Mouse (Mus musculus) thymus, adult 2 months (tissue): ENCODE results near the gene Ncstn. TPM values are rescaled to one million over a fixed set of nuclear protein-coding genes. Genes with fewer than 3 reads are reported as not detected.

Experiments used
- DNase-seq: peaks from one replicate; pipeline ENCODE4 v3.0.0; 2021
- H3K27ac ChIP-seq: fragments of 200-500 bp; 2 replicates; pipeline ENCODE4 v1.5.1; 2012; ENCODE audit warnings: low read length, control low read depth; ENCODE audit not compliant: control insufficient read depth, insufficient read depth
- H3K27me3 ChIP-seq: fragments of 200-500 bp; 2 replicates; pipeline ENCODE4 v1.6.1; 2012; ENCODE audit warnings: mild to moderate bottlenecking, low read length, moderate library complexity, mixed read lengths; ENCODE audit not compliant: control insufficient read depth, insufficient read depth
- H3K36me3 ChIP-seq: fragments of 200-500 bp; 2 replicates; pipeline ENCODE4 v1.6.1; 2012; ENCODE audit warnings: mild to moderate bottlenecking, low read length, moderate library complexity; ENCODE audit not compliant: control insufficient read depth, insufficient read depth
- H3K4me1 ChIP-seq: fragments of 200-500 bp; replicated peaks from 2 replicates; pipeline ENCODE4 v1.6.1; 2012; ENCODE audit warnings: low read length; ENCODE audit not compliant: control insufficient read depth, insufficient read depth
- H3K4me3 ChIP-seq: fragments of 200-500 bp; 2 replicates; pipeline ENCODE4 v1.5.1; 2012; ENCODE audit warnings: mild to moderate bottlenecking, low read length, control low read depth, moderate library complexity; ENCODE audit not compliant: control insufficient read depth, insufficient read depth
- CTCF ChIP-seq: fragments of 200-500 bp; IDR thresholded peaks from 2 replicates; pipeline ENCODE4 v1.5.1; 2012; ENCODE audit warnings: mild to moderate bottlenecking, control low read depth, low read length, moderate library complexity, borderline replicate concordance; ENCODE audit not compliant: control insufficient read depth, poor library complexity, insufficient read depth; ENCODE audit errors: extremely low read depth
- POLR2A ChIP-seq: fragments of 200-500 bp; IDR thresholded peaks from 2 replicates; pipeline ENCODE4 v1.6.1; 2012; ENCODE audit warnings: mild to moderate bottlenecking, low read length, control low read depth, moderate library complexity; ENCODE audit not compliant: control insufficient read depth, poor library complexity, insufficient read depth; ENCODE audit errors: extremely low read depth
- WGBS: fragments of 180-500 bp; shearing (Covaris S2); methylation state at CpG from one replicate; pipeline ENCODE4 v1.1.7; 2018; 5-methylcytosine and 5-hydroxymethylcytosine counted together
- polyA plus RNA-seq: library from polyadenylated mRNA; depleted of rRNA; stranded (reverse); fragments of >200 nt; gene quantifications from 2 replicates; pipeline ENCODE4 v1.2.3, GENCODE M21; 2012

Ncstn gene
- polyA plus RNA-seq, 1 experiment: 130 TPM

DNA sequence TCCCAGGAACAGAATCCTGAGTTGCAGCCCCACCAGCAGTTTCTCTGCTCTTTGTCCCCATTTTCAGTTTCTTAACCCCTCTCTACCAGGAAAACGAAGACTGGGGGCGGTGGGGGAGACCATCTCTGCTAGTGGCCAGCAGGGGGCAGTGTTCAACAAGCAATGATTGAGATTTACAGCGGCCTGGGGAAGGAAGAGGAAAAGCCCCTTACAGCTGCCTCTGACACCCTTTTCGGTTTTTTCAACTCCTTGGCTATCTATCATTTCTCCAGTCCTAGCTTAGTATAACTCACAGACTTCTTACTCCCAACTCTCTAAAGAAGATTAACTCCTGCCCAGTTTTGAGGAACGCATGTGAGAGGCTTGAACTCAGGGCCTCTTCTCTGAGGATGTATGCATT, 35.7 kb downstream of the Ncstn start:
- 19% methylated on average over 5 of the region's 5 CpGs for WGBS
- TF ChIP-seq POLR2A (no peak), CTCF (peak; percentile 72; the same call in 1 of the 2 replicates)
- no peak overlapping the region for H3K4me3 ChIP-seq
- DNase-seq: peak; percentile 75
- no peaks in the 10 kb centered on the region for H3K36me3 ChIP-seq
- H3K27ac ChIP-seq: no peak overlapping the region
- H3K27me3 ChIP-seq: no peaks in the 10 kb centered on the region
- H3K4me1 ChIP-seq: no peaks in the 10 kb centered on the region

- H3K4me3 ChIP-seq: no peak overlapping the region
- no peaks in the 10 kb centered on the region for H3K4me1 ChIP-seq
- no peak for DNase-seq
- no peaks in the 10 kb centered on the region for H3K27me3 ChIP-seq
- 76% methylated on average over 8 of the region's 8 CpGs for WGBS
- H3K36me3 ChIP-seq: no peaks in the 10 kb centered on the region
- TF ChIP-seq POLR2A: no peak
- TF ChIP-seq CTCF: no peak
- H3K27ac ChIP-seq: no peak overlapping the region
These were observed 36.2 kb downstream of the Ncstn start for GRCm38 (mm10) chr1:172046410-172046809.

- H3K27me3 ChIP-seq: no peaks in the 10 kb centered on the region
- peaks cover 17% of the 10 kb centered on the region for H3K4me1 ChIP-seq
- H3K4me3 ChIP-seq: no peak overlapping the region
- no peaks in the 10 kb centered on the region for H3K36me3 ChIP-seq
- TF ChIP-seq POLR2A (no peak), CTCF (no peak)
- no peak overlapping the region for H3K27ac ChIP-seq
- no peak for DNase-seq
- 96% methylated on average over 2 of the region's 2 CpGs for WGBS
These were observed 52.7 kb downstream of the Ncstn start for GRCm38 (mm10) chr1:172029914-172030313.

- Histone ChIP-seq H3K27me3 (no peaks in the 10 kb centered on the region), H3K27ac (peak within 1 kb of the TSS; percentile 19; the same call in 1 of the 2 replicates), H3K4me3 (peak within 1 kb of the TSS; percentile 77), H3K36me3 (no peaks in the 10 kb centered on the region), H3K4me1 (peaks cover 17% of the 10 kb centered on the region)
- no peak for DNase-seq
- TF ChIP-seq CTCF (no peak), POLR2A (no peak)
- 96% methylated on average over 21 of the region's 21 CpGs for WGBS
These were observed 54.0 kb downstream of the Ncstn start, which contains the start of gene Vangl2 for GRCm38 (mm10) chr1:172028394-172029275. Gene Vangl2, minus strand, starts transcription at chr1:172028444.

DNA sequence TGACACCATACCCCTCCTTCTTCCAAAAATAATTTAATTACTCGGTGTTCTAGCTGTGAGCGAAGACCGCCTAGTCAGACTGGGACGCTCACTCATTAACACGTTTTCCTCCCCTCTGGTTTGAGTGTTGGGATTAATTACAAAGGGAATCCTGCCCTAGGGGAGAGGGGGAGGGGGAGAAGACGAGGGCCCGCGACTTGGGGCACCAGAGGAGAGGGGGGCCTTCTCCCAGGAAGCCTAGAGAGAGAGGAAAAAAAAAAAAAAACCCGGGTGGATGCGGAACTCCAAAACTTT, 54.8 kb downstream of the Ncstn start:
- DNase-seq: no peak
- 79% methylated on average over 10 of the region's 10 CpGs for WGBS
- Histone ChIP-seq H3K4me1 (peaks cover 17% of the 10 kb centered on the region), H3K27me3 (no peaks in the 10 kb centered on the region), H3K27ac (no peak overlapping the region), H3K36me3 (no peaks in the 10 kb centered on the region), H3K4me3 (no peak overlapping the region)
- no peak for TF ChIP-seq CTCF

- H3K27ac ChIP-seq: peak overlapping the region; percentile 65
- H3K4me1 ChIP-seq: peaks cover 17% of the 10 kb centered on the region
- TF ChIP-seq POLR2A: peak; percentile 50; the same call in 1 of the 2 replicates
- TF ChIP-seq CTCF: no peak
- peak; percentile 86 for DNase-seq
- H3K27me3 ChIP-seq: no peaks in the 10 kb centered on the region
- 6% methylated on average over 50 of the region's 54 CpGs for WGBS
- H3K36me3 ChIP-seq: no peaks in the 10 kb centered on the region
- H3K4me3 ChIP-seq: peak overlapping the region; percentile 77
These were observed 55.4 kb downstream of the Ncstn start for GRCm38 (mm10) chr1:172027010-172027808.
